Mouse (Mus musculus) cerebellum, adult 2 months (tissue): Measurements from ENCODE around the gene Fadd. TPM values are rescaled to one million over a fixed set of nuclear protein-coding genes. Genes with fewer than 3 reads are reported as not detected.

Source experiments
- DNase-seq, 2 experiments: peaks; one replicate each; pipeline ENCODE4 v3.0.0; 2021
- H3K27ac ChIP-seq: fragments of 200-500 bp; 2 replicates; pipeline ENCODE4 v1.5.1; 2012; ENCODE audit warnings: low read length, control low read depth, inconsistent platforms; ENCODE audit not compliant: insufficient read depth
- H3K27me3 ChIP-seq: fragments of 200-500 bp; 2 replicates; pipeline ENCODE4 v1.6.1; 2012; ENCODE audit warnings: inconsistent platforms, mild to moderate bottlenecking, low read length, moderate library complexity; ENCODE audit not compliant: control insufficient read depth, insufficient read depth
- H3K4me1 ChIP-seq: fragments of 200-500 bp; 2 replicates; pipeline ENCODE4 v1.6.1; 2011; ENCODE audit warnings: low read length; ENCODE audit not compliant: control insufficient read depth, insufficient read depth
- H3K4me3 ChIP-seq: fragments of 200-500 bp; replicated peaks from 2 replicates; pipeline ENCODE3; 2011; ENCODE audit warnings: mild to moderate bottlenecking, low read depth, low read length, control low read depth; ENCODE audit not compliant: insufficient read depth
- CTCF ChIP-seq: fragments of 200-500 bp; IDR thresholded peaks from 2 replicates; pipeline ENCODE4 v1.5.1; 2011; ENCODE audit warnings: low read depth, mild to moderate bottlenecking, control low read depth, low read length, moderate library complexity, borderline replicate concordance; ENCODE audit not compliant: insufficient read depth
- POLR2A ChIP-seq: fragments of 200-500 bp; IDR thresholded peaks from 2 replicates; pipeline ENCODE4 v1.6.1; 2011; ENCODE audit warnings: low read length, control low read depth, borderline replicate concordance; ENCODE audit not compliant: insufficient read depth
- WGBS: fragments of 180-500 bp; shearing (Covaris S2); methylation state at CpG from one replicate; pipeline ENCODE4 v1.1.7; 2018; 5-methylcytosine and 5-hydroxymethylcytosine counted together
- polyA plus RNA-seq: library from polyadenylated mRNA; depleted of rRNA; stranded (reverse); fragments of >200 nt; gene quantifications from 2 replicates; pipeline ENCODE4 v1.2.3, GENCODE M21; 2012

Fadd gene
- polyA plus RNA-seq, 1 experiment = 3.3 TPM

- Histone ChIP-seq H3K27me3 (no peaks in the 10 kb centered on the region), H3K27ac (peak within 1 kb of the TSS; percentile 82), H3K4me1 (peaks cover 18% of the 10 kb centered on the region), H3K4me3 (peak within 1 kb of the TSS; percentile 95)
- peak; percentile 99 to 100 for DNase-seq
- TF ChIP-seq CTCF = no peak
- TF ChIP-seq POLR2A = peak; percentile 88; the same call in 1 of the 2 replicates
- under 1% methylated on average over 95 of the region's 97 CpGs for WGBS
These were observed 28.8 kb downstream of the Fadd start, which contains the start of gene Ppfia1 for GRCm38 (mm10) chr7:144553237-144554122. Gene Ppfia1 (minus strand): TSS chr7:144553729.

- DNase-seq = no peak
- Histone ChIP-seq H3K27ac (no peak overlapping the region), H3K4me1 (peaks cover 18% of the 10 kb centered on the region), H3K27me3 (no peaks in the 10 kb centered on the region), H3K4me3 (peak overlapping the region; percentile 95)
- TF ChIP-seq POLR2A = no peak
- no peak for TF ChIP-seq CTCF
- WGBS = 50% methylated on average over 8 of the region's 8 CpGs
These were observed 30.0 kb downstream of the Fadd start for GRCm38 (mm10) chr7:144552274-144552673.

- no peak for DNase-seq
- Histone ChIP-seq H3K27me3 (no peaks in the 10 kb centered on the region), H3K27ac (peak overlapping the region; percentile 39), H3K4me1 (peaks cover 20% of the 10 kb centered on the region), H3K4me3 (peak overlapping the region; percentile 36)
- TF ChIP-seq CTCF (no peak), POLR2A (no peak)
- WGBS = 39% methylated on average over 1 of the region's 1 CpGs
These were observed 31.5 kb downstream of the Fadd start for GRCm38 (mm10) chr7:144550811-144551210.

- DNase-seq = peak; percentile 86 to 96
- no peak for TF ChIP-seq POLR2A
- TF ChIP-seq CTCF = no peak; the same call in 1 of the 2 replicates
- Histone ChIP-seq H3K27ac (peak overlapping the region; percentile 39), H3K4me1 (peaks cover 25% of the 10 kb centered on the region), H3K27me3 (no peaks in the 10 kb centered on the region), H3K4me3 (peak overlapping the region; percentile 39)
- 9% methylated on average over 2 of the region's 2 CpGs for WGBS
These were observed 32.2 kb downstream of the Fadd start for GRCm38 (mm10) chr7:144549904-144550566.

- Histone ChIP-seq H3K4me3 (no peak overlapping the region), H3K27ac (no peak overlapping the region), H3K4me1 (peaks cover 14% of the 10 kb centered on the region), H3K27me3 (no peaks in the 10 kb centered on the region)
- WGBS = 51% methylated on average over 3 of the region's 3 CpGs
- TF ChIP-seq CTCF (no peak), POLR2A (no peak)
- no peak for DNase-seq
These were observed 37.0 kb downstream of the Fadd start for GRCm38 (mm10) chr7:144545231-144545630.

GRCm38 (mm10) chr7:144541351-144541750 is 40.9 kb downstream of the Fadd start:
- Histone ChIP-seq H3K27ac (no peak overlapping the region), H3K4me3 (no peak overlapping the region), H3K27me3 (no peaks in the 10 kb centered on the region), H3K4me1 (peaks cover 42% of the 10 kb centered on the region)
- no peak for DNase-seq
- WGBS = 91% methylated on average over 5 of the region's 5 CpGs
- TF ChIP-seq POLR2A (no peak), CTCF (no peak)

- no peak for TF ChIP-seq POLR2A
- TF ChIP-seq CTCF = no peak
- 52% methylated on average over 2 of the region's 2 CpGs for WGBS
- no peak overlapping the region for H3K4me3 ChIP-seq
- H3K27ac ChIP-seq = peak overlapping the region; percentile 59; the same call in 1 of the 2 replicates
- no peaks in the 10 kb centered on the region for H3K27me3 ChIP-seq
- DNase-seq = no peak
- H3K4me1 ChIP-seq = peaks cover 49% of the 10 kb centered on the region
These were observed 43.1 kb downstream of the Fadd start for GRCm38 (mm10) chr7:144539146-144539545.
